Mouse (Mus musculus) heart, embryonic 14.5 days (tissue): ENCODE data around the gene Htra3. TPM values are rescaled to one million over a fixed set of nuclear protein-coding genes. Genes with fewer than 3 reads are reported as not detected.

Experiments
- ATAC-seq: fragments of 200-750 bp; cut with Nextera tagmentation; 2 replicates; pipeline ENCODE4 v1.8.0; 2017; ENCODE audit warnings: low read depth, moderate TSS enrichment; ENCODE audit not compliant: insufficient number of reproducible peaks, insufficient read depth, low FRiP score
- H3K27ac ChIP-seq, 2 experiments: fragments of 200-500 bp in 1 of 2; fragments of 300-500 bp in 1 of 2; sonication (generic) in 1 of 2; replicated peaks in 1 of 2; 2 replicates each; pipeline ENCODE4 v1.5.1; 2012 to 2014; ENCODE audit warnings: low read depth in 2 of 2, low read length in 2 of 2, control low read depth in 1 of 2, mild to moderate bottlenecking in 1 of 2, mixed read lengths in 1 of 2; ENCODE audit not compliant: control insufficient read depth in 1 of 2, insufficient read depth in 1 of 2
- H3K27me3 ChIP-seq: fragments of 300-500 bp; sonication (generic); 2 replicates; pipeline ENCODE4 v1.6.1; 2014; ENCODE audit warnings: mild to moderate bottlenecking, low read length, control low read depth; ENCODE audit not compliant: control insufficient read depth, insufficient read depth
- H3K36me3 ChIP-seq: fragments of 300-500 bp; sonication (generic); 2 replicates; pipeline ENCODE4 v1.6.1; 2014; ENCODE audit warnings: mild to moderate bottlenecking, control low read depth, low read length, mixed read lengths; ENCODE audit not compliant: control insufficient read depth, insufficient read depth
- H3K4me1 ChIP-seq, 2 experiments: fragments of 200-500 bp in 1 of 2; fragments of 300-500 bp in 1 of 2; sonication (generic) in 1 of 2; 2 replicates each; pipeline ENCODE4 v1.6.1; 2012 to 2014; ENCODE audit warnings: low read length in 2 of 2, control low read depth in 1 of 2, mixed read lengths in 1 of 2; ENCODE audit not compliant: control insufficient read depth in 2 of 2, insufficient read depth in 2 of 2
- H3K4me2 ChIP-seq: fragments of 300-500 bp; sonication (generic); 2 replicates; pipeline ENCODE4 v1.6.1; 2014; ENCODE audit warnings: mild to moderate bottlenecking, low read length
- H3K4me3 ChIP-seq, 2 experiments: fragments of 200-500 bp in 1 of 2; fragments of 300-500 bp in 1 of 2; sonication (generic) in 1 of 2; 2 replicates each; pipeline ENCODE4 v1.5.1; 2012 to 2014; ENCODE audit warnings: low read length in 2 of 2, mild to moderate bottlenecking in 2 of 2, control low read depth in 1 of 2, low read depth in 1 of 2, moderate library complexity in 1 of 2; ENCODE audit not compliant: control insufficient read depth in 1 of 2, insufficient read depth in 1 of 2
- H3K9ac ChIP-seq: fragments of 300-500 bp; sonication (generic); 2 replicates; pipeline ENCODE4 v1.6.1; 2014; ENCODE audit warnings: mild to moderate bottlenecking, low read length
- H3K9me3 ChIP-seq: fragments of 300-500 bp; sonication (generic); 2 replicates; pipeline ENCODE4 v1.6.1; 2016; ENCODE audit warnings: low read length, control low read depth; ENCODE audit not compliant: control insufficient read depth
- WGBS: fragments of 180-500 bp; shearing (Covaris S2); extraction: QIAGEN DNeasy Blood & Tissue Kit; methylation state at CpG from one replicate; pipeline ENCODE4 v1.1.7; 2014; 5-methylcytosine and 5-hydroxymethylcytosine counted together
- polyA plus RNA-seq: library from polyadenylated mRNA; unstranded; fragments of >200 nt; fragmentation: Nextera tagmentation; extraction: Ambion mirVana; gene quantifications from 2 replicates; pipeline ENCODE4 v1.2.1, GENCODE M21; 2014

Htra3 gene
- polyA plus RNA-seq, 1 experiment from 2014 or later = 7.8 TPM

DNA sequence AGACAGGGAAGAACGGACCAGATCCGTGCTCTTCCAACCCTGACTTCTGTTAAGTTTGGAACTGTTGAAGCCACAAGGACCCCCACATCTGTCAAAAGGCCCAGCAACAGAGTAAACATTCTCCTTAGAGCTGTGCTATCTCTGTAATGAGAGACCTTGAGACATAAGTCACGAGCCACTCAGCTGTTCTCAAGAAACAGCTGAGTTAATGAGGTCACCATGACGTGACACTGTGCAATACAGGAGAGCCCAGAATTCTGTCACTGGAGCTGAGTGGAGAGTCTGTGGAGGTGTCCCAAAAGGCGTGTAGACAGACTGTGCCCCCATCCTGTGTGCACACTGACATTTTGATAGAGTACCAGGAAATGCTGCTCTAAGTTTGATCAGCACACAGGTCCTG is 32.9 kb upstream of the Htra3 start:
- Histone ChIP-seq H3K27ac (no peak overlapping the region), H3K9ac (no peak overlapping the region), H3K9me3 (no peaks in the 10 kb centered on the region), H3K27me3 (no peaks in the 10 kb centered on the region), H3K36me3 (peaks cover 9% of the 10 kb centered on the region; the same call in 1 of the 2 replicates), H3K4me1 (peaks cover 0 to 2% of the 10 kb centered on the region in 2 experiments; a peak in 1 of 4 replicates), H3K4me2 (no peak overlapping the region), H3K4me3 (no peak overlapping the region)
- WGBS = 65% methylated on average over 5 of the region's 5 CpGs
- ATAC-seq = no peak

DNA sequence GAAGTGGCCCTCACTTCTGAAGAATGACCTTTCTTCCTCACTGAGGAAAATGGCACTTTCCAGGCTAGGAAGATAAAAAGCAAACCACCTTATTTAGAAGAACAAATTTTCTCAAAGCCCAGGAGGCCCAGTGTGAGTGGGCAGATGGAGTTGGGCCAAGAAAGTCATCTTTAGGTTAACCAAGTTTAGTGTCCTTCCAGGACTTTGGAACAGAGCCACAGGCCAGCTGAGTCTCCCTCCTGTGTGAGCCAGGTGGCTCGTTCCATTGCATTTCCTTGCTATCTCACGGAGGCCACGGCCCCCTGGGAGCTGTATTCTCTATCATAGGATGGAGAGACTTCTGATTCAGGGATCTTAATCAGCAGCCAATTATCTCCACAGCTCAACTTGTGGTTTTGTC is 31.3 kb upstream of the Htra3 start:
- no peak for ATAC-seq
- H3K4me3 ChIP-seq = no peak overlapping the region
- no peak overlapping the region for H3K27ac ChIP-seq
- H3K9me3 ChIP-seq = no peaks in the 10 kb centered on the region
- no peaks in the 10 kb centered on the region for H3K27me3 ChIP-seq
- H3K9ac ChIP-seq = no peak overlapping the region
- H3K4me2 ChIP-seq = no peak overlapping the region
- WGBS = 61% methylated on average over 3 of the region's 3 CpGs
- peaks cover 0 to 2% of the 10 kb centered on the region in 2 experiments; a peak in 1 of 4 replicates for H3K4me1 ChIP-seq
- peaks cover 13% of the 10 kb centered on the region; the same call in 1 of the 2 replicates for H3K36me3 ChIP-seq

DNA sequence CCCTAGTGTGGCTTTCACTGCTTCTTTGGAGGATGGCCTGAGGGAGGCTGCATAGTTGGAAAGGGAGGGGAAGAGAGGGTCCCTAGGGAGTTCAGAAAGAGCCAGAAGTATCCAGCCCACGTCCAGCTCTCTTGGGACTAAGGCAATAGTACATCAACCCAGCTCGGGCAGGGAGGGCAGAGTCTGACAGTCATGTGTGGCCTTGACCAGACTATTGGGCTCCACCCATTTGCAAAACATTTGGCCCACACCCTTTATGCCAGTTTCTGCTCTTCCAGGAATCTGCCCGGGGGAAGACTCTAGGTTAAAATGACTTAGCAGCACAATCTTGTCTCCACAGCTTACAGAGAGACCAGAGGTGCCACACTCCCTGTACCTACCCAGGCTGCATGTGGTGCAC is 30.9 kb upstream of the Htra3 start:
- ATAC-seq = no peak
- Histone ChIP-seq H3K4me1 (peaks cover 0 to 2% of the 10 kb centered on the region in 2 experiments; a peak in 1 of 4 replicates), H3K4me2 (no peak overlapping the region), H3K9ac (no peak overlapping the region), H3K27ac (no peak overlapping the region), H3K27me3 (no peaks in the 10 kb centered on the region), H3K4me3 (no peak overlapping the region), H3K9me3 (no peaks in the 10 kb centered on the region), H3K36me3 (peaks cover 14% of the 10 kb centered on the region; the same call in 1 of the 2 replicates)
- WGBS = 72% methylated on average over 3 of the region's 3 CpGs

DNA sequence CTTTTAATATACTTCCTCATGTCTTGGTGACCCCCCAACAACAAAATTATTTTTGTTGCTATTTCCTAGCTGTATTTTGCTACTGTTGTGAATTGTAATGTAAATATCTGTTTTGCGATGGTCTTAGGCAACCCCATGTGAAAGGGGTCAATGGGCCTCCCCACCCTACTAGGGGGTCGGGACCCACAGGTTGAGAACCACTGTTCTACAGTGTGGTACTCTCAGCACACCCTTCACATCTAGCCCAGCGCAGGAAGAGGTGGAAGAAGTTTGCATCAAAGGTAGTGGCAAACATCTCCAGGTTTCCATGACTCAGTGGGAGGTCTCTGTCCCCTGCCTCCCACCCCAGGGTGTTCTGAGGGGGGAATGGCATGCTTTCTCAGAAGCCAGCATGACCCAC is 25.8 kb upstream of the Htra3 start:
- Histone ChIP-seq H3K4me3 (no peak overlapping the region), H3K9ac (no peak overlapping the region), H3K9me3 (no peaks in the 10 kb centered on the region), H3K36me3 (peaks cover 16% of the 10 kb centered on the region; the same call in 1 of the 2 replicates), H3K4me1 (no peaks in the 10 kb centered on the region), H3K27me3 (no peaks in the 10 kb centered on the region), H3K27ac (no peak overlapping the region), H3K4me2 (no peak overlapping the region)
- WGBS = 84% methylated on average over 3 of the region's 3 CpGs
- no peak for ATAC-seq

DNA sequence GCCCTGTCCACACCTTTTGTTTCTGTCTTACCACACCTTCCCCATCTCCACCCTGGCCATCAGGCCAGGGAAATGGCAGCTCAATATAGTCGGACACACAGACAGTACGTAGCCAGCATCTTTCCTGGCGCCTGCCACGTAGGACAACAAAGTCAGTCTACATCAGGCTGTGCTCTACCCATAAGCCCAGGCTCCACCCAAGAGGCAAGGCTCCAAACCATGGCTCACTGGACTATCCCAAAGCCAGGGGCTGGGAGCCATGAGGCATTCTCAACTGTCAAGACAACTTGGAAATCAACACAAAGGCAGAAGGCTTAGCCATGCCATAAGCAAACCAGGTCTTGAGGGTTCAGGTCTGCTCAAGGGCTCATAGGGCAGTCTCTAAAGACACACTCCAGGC is 24.2 kb upstream of the Htra3 start:
- H3K4me1 ChIP-seq = no peaks in the 10 kb centered on the region
- H3K4me2 ChIP-seq = no peak overlapping the region
- H3K4me3 ChIP-seq = no peak overlapping the region
- no peaks in the 10 kb centered on the region for H3K9me3 ChIP-seq
- no peak for ATAC-seq
- H3K27ac ChIP-seq = no peak overlapping the region
- no peaks in the 10 kb centered on the region for H3K27me3 ChIP-seq
- 87% methylated on average over 4 of the region's 4 CpGs for WGBS
- no peak overlapping the region for H3K9ac ChIP-seq
- H3K36me3 ChIP-seq = peaks cover 14% of the 10 kb centered on the region

DNA sequence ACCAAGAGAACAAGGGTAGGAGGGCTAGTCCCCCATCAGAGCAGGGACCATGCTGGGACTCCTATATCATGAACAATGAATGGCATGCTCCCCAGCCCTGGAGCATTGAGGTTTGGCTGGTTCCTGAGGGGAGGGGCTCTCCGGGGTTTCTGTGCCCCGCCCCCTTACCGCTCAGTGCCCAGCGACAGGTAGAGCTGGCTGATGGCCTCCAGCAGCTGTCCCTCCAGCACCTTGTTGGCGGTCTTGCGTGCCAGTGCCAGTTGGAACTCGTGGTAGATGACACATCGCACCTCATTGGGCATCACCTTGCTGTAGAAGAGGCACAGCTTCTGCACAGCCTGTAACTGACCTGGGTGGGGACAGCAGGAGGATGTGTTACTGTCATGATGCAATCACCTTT is 23.6 kb upstream of the Htra3 start:
- no peak for ATAC-seq
- WGBS = 86% methylated on average over 8 of the region's 8 CpGs

DNA sequence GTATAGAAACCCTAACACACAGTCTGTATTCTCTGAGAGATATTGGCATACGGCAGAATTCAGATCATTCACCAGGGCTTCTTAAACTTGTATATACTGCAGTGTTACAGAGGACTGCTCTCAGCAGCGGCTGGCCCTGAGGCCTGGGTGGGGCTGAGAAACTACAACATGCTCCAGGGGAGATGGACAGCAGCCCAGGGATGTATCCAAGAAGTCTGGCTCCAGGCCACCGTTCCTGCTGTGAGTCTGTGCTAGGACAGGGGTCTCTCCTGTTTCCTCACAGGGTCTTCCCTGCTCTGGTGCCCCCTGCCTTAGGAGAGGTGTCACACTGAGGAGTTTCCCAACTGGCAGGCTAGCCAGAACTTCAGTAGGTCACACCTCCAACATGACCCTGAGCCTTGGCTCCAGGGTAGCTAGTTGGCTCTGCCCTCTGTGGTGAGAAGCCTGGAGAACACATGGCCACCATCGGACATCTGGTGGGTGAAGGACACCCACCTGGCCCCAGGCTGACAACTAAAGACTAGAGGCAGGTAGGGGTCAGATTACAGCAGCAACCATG is 23.1 kb upstream of the Htra3 start:
- WGBS = 84% methylated on average over 4 of the region's 4 CpGs
- Histone ChIP-seq H3K9me3 (no peaks in the 10 kb centered on the region), H3K4me1 (no peaks in the 10 kb centered on the region), H3K27me3 (no peaks in the 10 kb centered on the region), H3K4me3 (no peak overlapping the region), H3K27ac (no peak overlapping the region), H3K36me3 (peaks cover 14% of the 10 kb centered on the region), H3K9ac (no peak overlapping the region), H3K4me2 (no peak overlapping the region)
- no peak for ATAC-seq

More for the DNA sequence above, 23.6 kb upstream of the Htra3 start:
- no peak overlapping the region for H3K4me3 ChIP-seq
- no peak overlapping the region for H3K27ac ChIP-seq
- H3K9ac ChIP-seq = no peak overlapping the region
- H3K9me3 ChIP-seq = no peaks in the 10 kb centered on the region
- no peaks in the 10 kb centered on the region for H3K4me1 ChIP-seq
- H3K27me3 ChIP-seq = no peaks in the 10 kb centered on the region
- peaks cover 14% of the 10 kb centered on the region for H3K36me3 ChIP-seq
- no peak overlapping the region for H3K4me2 ChIP-seq

DNA sequence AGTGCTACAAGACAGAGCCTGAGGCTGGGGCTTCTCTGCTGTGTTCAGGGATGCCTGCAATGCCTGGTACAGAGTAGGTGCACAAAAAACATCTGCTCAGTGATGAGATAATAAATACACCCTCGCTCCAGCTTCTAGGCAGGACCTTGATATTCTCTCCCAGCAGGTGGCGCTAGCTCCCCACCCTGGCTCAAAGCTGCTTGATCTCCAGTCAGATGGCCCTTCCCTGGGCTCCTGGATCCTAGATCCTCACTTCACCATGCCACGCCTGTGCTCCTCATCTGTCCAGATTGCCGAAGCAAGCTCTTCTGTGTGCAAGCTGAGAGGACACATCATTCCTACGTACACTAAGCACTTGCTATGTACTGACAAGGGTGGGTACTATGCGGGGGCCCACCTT is 21.5 kb upstream of the Htra3 start:
- Histone ChIP-seq H3K4me3 (no peak overlapping the region), H3K4me2 (no peak overlapping the region), H3K4me1 (no peaks in the 10 kb centered on the region), H3K9me3 (no peaks in the 10 kb centered on the region), H3K27me3 (no peaks in the 10 kb centered on the region), H3K36me3 (peaks cover 8% of the 10 kb centered on the region; the same call in 1 of the 2 replicates), H3K9ac (no peak overlapping the region), H3K27ac (no peak overlapping the region)
- WGBS = 47% methylated on average over 6 of the region's 6 CpGs
- ATAC-seq = no peak
